Mouse (Mus musculus) adipose tissue, adult 10 weeks (tissue): ENCODE data around the gene Snx17. TPM values are rescaled to one million over a fixed set of nuclear protein-coding genes. Genes with fewer than 3 reads are reported as not detected.

Source experiments
- polyA plus RNA-seq: library from polyadenylated mRNA; stranded (reverse); fragments of 350-450 nt; fragmentation: Illumina TruSeq; extraction: RNeasy Lipid Tissue Mini Kit (QIAGEN cat#74804); gene quantifications from one replicate; pipeline ENCODE4 v1.2.3, GENCODE M21; 2014; ENCODE audit warnings: low read depth, low replicate concordance

Gene Snx17
- polyA plus RNA-seq, result 78.8 TPM

GRCm38 (mm10) chr5:31192939-31193630 is at the start of gene Snx17, which contains the start of gene Eif2b4:
Snx17 (plus strand) TSS chr5:31193227.
Eif2b4 (minus strand) TSS chr5:31193430.

GRCm38 (mm10) chr5:31154152-31154553 is 38.9 kb upstream of the Snx17 start, which contains the start of gene Mpv17:
Mpv17 (minus strand) TSS chr5:31154251.

GRCm38 (mm10) chr5:31179766-31180630 is 13.0 kb upstream of the Snx17 start, which contains the start of the genes Gm29609 and Gtf3c2:
Gm29609 (minus strand) TSS chr5:31179911.
Gtf3c2 (minus strand) TSS chr5:31180144.

DNA sequence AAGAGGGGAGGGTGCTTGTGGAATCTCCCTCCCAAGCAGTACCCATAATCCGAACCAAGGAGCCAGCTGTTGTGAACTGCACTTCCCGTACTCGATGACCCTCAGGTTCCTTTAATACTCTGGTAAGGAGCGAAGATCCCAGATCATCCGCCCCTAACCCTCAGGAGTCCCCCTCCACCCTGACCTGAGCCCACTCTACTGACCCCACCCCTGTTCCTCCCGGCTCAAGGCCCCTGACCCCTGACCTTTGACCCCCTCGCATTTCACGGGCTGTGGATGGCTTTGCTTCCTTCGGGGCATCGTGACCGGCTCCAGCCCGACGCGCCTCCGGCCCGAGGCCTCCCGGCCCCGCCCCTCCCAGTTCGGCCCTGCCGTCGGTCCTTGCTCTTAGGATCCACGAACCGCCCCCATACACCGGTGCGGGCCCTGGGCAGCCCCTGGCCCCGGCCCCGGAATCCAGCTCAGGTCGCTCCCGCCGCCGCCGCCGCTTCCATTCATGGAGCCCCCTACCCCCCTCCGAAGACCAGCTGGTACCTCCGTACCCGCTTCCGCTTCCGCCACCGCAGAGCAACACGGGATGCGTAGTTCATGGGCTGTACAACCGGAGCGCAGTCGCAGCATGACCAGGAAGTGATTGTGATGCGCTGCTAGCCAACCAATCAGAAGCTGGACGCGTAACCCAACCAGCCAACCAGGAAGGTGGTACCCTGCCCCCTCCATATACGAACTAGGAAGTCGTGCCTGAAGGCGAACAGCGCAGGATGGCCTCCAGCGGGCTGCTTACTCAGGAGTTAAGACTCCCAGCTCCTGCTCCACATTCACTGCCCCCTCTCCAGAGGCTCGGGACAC is 8.9 kb downstream of the Snx17 start, which contains the start of gene Zfp513:
TSS of gene Zfp513 (minus strand) at position 562 of the 849 bp plus-strand sequence.

GRCm38 (mm10) chr5:31220448-31221303 is 27.6 kb downstream of the Snx17 start, which contains the start of gene Ppm1g:
Ppm1g (minus strand) TSS chr5:31220687.

DNA sequence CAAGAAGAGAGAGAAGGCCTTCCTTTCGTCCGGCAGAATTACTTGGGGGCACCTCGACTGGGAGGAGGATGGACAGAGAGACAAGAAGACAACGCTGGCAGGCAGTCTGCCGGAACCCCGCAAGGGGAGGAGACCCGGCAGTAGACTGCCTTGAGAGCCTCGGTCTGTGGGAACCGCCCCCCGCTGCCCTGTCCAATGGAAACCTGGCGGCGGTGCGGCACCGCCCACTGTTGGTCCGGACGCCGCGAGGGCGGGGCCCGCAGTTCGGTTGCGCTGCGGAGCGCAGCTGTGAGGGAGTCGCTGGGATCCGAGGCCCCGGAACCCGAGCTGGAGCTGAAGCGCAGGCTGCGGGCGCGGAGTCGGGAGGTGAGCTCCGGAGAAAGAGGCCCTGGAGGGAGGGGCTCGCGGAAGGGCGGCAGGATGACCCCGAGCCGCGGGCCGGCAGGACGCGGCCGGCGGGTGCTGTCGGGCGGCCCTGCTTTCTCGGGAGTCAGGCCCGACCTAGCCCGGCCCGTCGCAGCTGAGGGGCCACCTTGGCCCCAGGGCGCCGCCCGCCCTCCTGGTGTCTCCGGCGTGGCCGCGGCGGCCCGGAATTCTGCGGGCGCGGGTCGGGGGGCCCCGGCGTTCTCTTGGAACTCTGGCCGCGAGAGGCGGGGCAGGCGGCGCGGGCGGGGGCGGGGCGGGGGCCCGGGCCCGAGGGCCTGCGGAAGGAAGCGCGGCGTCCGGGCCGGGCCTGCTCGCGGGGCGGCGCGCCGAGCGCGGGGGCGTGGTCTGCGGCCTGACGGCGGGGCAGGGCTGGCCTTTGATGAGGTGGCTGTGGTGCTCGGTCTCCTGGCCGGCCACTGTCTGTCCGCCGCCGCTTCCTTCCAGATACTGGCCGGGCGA is 47.9 kb downstream of the Snx17 start, which contains the start of the genes Nrbp1 and Gm9970:
TSS of gene Nrbp1 (plus strand) at position 228 of the 885 bp plus-strand sequence.
TSS of gene Gm9970 (minus strand) at position 596 of the 885 bp plus-strand sequence.

Other genes starting within 250 kb of the Snx17 start
- gene Cgref1, start 247.6 kb upstream of the Snx17 start, polyA plus RNA-seq, result 1.9 TPM
- gene Preb, start 232.9 kb upstream of the Snx17 start, polyA plus RNA-seq, result 157 TPM
- gene Tcf23, start 224.6 kb upstream of the Snx17 start, polyA plus RNA-seq, result 4.2 TPM
- 188 TPM for gene Atraid, start 144.9 kb upstream of the Snx17 start, polyA plus RNA-seq
- gene Slc5a6, start 144.3 kb upstream of the Snx17 start, polyA plus RNA-seq, result 17.8 TPM
- 109 TPM for gene Cad, start 138.4 kb upstream of the Snx17 start, polyA plus RNA-seq
- gene Dnajc5g, start 86.9 kb upstream of the Snx17 start, polyA plus RNA-seq, result 2.3 TPM
- gene Slc30a3, start 85.0 kb upstream of the Snx17 start, polyA plus RNA-seq, result 8.9 TPM
- not detected for gene Trim54, start 76.5 kb upstream of the Snx17 start, polyA plus RNA-seq
- not detected for gene Ucn, start 54.4 kb upstream of the Snx17 start, polyA plus RNA-seq
- 65.2 TPM for gene Mpv17, start 39.0 kb upstream of the Snx17 start, polyA plus RNA-seq
- 2.0 TPM for gene Gm29609, start 13.3 kb upstream of the Snx17 start, polyA plus RNA-seq
- gene Gtf3c2, start 13.1 kb upstream of the Snx17 start, polyA plus RNA-seq, result 56.6 TPM
- 34.0 TPM for gene Eif2b4, start 203 bp downstream of the Snx17 start, polyA plus RNA-seq
- gene Zfp513, start 9.1 kb downstream of the Snx17 start, polyA plus RNA-seq, result 17.7 TPM
- 74.3 TPM for gene Ppm1g, start 27.5 kb downstream of the Snx17 start, polyA plus RNA-seq
- 83.1 TPM for gene Nrbp1, start 47.6 kb downstream of the Snx17 start, polyA plus RNA-seq
- gene Gm9970, start 48.0 kb downstream of the Snx17 start, polyA plus RNA-seq, result not detected
- gene Krtcap3, start 58.5 kb downstream of the Snx17 start, polyA plus RNA-seq, result 18.2 TPM
- 45.4 TPM for gene Ift172, start 97.9 kb downstream of the Snx17 start, polyA plus RNA-seq
- 6.8 TPM for gene Fndc4, start 102.9 kb downstream of the Snx17 start, polyA plus RNA-seq
- 0.50 TPM for gene Gckr, start 104.2 kb downstream of the Snx17 start, polyA plus RNA-seq